Mouse (Mus musculus) lung, postnatal 25 days (tissue): ENCODE results near the gene Tmf1.

ENCODE experiments used
- DNase-seq: peaks from one replicate; pipeline ENCODE4 v3.0.0; 2022; ENCODE audit warnings: low spot score

Tmf1 gene

DNA sequence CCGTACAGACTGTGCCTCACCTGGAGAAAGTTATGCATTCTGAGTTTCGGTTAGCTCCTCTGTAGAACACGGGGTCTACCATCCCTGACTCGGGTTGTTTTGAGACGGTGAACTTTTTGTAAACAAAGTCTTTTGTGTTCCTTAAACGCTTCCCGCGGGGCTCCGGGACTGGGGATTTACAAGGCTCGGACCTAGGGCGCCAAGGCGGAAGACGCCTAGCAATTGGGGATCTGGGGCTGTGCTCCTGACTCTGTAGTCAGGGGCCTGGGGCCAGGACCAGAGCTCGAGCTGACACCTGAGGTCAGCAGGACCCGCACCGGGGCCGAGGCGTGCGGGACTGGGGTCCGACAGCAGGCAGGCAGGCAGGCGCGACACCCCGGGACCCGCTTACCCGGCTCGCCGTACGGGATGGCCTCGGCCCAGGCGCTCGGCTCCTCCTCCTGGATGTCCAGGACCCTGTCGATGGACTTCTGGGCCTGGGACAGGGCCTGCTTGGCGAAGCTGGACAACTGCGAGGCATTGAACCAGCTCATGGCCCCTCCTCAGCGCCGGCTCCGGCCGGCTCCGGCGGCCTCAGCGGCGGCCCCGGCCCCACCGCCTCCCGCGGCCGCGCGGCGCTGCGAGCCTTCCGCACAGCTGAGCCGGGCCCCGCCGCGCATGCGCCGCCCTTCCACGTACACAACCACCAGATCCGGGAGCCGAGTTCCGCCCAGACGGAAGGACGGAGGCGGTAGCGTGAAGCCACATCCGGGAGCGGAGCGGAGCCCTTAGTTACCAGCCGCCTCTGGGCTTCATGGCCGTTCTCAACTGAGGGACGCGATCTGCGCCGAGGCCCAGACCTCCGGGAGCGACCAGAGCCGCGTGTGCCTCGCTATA, at the start of gene Tmf1:
Tmf1 (minus strand) TSS at position 632 of the 876 bp plus-strand sequence.
- peak; percentile 97 for DNase-seq

DNA sequence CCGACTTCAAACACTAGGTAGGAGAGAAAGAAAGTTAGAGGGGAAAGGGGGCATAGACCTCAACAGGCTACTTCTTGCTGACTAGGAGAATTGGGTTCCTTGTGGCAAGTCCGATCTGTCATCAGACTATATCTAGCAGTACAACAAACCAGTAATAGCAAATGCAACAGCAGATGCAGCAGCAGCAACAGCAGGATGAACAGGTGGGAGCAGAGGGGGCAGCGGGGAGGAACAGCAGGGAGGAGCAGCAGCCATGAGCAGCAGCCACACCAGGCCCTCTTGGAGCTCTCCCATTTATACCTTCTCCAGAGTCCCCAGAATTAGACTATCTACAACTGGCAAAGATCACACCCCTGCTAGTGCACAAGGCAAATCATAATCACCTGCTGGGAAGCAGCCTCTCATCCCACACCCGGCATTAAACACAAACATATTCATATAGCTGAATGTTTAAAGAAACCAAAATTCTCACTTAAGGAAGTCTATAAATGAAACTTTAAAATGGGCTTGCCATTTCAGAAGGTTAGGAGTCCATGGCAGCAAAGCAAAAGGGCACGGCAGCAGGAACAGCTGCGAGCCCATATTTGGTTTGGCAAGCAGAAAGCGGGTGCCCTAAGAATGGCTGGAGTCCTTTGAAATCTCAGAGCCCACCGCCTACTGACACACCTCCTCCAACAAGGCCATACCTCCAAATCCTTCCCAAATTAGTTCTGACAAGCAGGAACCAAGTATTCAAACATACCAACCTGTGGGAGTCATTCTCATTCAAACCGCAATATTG, 48.3 kb upstream of the Tmf1 start:
- no peak for DNase-seq

DNA sequence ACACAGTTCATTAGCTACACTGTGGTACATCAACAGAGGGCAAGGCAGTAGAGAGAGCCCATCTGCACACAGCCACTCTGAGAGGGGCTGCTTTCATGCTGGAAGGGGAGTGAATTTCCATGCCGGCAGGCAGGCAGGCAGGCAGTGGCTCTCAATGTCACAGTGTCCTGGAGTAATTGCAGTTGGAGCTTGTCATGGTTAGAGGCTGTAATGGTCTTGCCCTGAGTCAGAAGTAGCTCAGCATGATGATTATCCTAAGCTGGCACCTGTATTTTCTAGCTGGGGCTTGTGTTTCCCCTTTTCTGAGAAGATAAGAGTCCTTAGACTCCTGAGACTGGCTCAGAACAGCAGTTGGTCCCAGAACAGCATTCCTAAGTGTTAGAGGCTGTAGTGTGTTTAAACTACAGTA, 47.2 kb upstream of the Tmf1 start:
- no peak for DNase-seq

DNA sequence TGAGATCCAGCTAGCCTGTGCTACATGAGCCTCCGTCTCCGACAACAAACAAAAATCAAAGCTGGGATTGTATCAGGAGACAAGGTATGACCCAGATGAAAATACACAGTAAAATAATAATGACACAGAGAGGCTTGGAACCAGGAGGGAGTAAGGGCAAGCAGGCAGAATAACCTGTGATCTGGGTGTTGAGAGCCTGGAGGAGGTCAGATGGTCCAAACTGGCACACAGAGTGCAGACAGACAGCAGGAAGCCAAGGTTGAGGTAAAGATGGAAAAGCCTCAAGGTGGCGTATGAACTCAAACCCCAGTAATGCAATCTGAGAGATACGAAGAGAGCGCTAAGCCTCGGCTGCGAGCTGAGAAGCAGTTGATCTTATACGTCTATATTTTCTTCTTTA, 45.6 kb upstream of the Tmf1 start:
- DNase-seq: no peak

DNA sequence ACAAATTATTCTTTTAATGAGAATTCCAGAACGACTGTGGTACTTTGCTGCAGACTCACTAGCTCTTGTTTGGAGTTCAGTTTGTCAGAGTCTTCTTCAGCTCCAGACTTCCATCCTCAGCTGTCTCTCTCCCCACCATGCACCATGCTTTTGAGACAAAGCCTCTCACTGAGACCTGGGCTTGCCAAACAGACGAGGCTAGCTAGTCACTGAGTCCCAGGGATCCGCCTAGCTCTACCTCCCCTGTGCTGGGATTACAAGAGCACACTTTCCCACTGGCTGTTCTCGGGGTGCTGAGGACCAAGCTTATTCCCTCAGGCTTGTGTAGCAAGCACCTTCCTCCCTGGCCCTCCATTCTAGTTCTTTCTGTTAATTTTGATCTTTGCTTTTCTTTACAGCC, 44.6 kb upstream of the Tmf1 start:
- no peak for DNase-seq

DNA sequence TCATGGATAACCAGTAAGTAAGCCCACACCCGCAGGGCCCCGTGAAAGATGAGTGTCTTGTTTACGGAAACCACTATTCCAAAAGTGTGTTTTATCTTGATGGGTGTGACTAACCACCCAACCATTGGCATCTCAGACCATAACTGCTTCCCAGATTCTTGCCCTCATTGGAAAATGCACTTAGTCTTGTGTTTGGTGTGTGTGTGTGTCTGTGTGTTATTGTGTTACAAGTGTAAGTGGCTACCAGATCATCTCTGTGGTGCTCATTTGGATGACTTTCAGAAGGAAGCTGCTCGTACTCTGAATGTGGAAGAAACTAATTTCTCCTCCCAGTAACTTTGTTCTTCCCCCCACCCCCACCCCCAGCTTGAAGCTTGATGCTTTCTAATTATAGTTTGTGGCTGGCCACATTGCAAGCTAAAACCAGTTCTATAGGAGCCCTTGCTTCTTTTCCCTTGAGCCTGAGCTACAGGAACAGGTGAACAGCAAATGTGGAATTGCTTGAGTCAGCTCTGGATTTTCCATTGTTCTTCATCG, 44.1 kb upstream of the Tmf1 start:
- no peak for DNase-seq

DNA sequence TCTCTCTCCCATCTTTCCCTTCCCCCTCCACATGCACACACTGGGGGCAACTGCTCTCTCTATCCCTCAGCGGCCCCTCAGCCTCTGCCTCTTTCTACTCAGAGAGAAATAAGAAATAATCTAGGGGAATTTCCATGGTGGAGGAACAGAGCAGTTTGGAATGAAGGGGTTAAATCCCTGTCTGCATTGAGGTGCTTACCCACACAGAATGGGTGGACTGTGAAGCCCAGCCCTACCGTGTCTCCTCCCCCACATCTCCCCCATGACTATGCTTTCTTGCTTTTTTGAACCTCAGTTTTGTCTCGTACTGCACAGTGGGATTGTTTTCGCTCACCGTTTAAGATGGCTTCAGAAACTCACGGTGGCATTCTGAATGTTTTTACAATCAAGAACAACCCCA, 43.4 kb upstream of the Tmf1 start:
- DNase-seq: no peak

- peak; percentile 20 for DNase-seq
Observed at GRCm38 (mm10) chr6:97221205-97222025, 42.5 kb upstream of the Tmf1 start.

GRCm38 (mm10) chr6:97220672-97221071, 41.8 kb upstream of the Tmf1 start:
- no peak for DNase-seq

DNA sequence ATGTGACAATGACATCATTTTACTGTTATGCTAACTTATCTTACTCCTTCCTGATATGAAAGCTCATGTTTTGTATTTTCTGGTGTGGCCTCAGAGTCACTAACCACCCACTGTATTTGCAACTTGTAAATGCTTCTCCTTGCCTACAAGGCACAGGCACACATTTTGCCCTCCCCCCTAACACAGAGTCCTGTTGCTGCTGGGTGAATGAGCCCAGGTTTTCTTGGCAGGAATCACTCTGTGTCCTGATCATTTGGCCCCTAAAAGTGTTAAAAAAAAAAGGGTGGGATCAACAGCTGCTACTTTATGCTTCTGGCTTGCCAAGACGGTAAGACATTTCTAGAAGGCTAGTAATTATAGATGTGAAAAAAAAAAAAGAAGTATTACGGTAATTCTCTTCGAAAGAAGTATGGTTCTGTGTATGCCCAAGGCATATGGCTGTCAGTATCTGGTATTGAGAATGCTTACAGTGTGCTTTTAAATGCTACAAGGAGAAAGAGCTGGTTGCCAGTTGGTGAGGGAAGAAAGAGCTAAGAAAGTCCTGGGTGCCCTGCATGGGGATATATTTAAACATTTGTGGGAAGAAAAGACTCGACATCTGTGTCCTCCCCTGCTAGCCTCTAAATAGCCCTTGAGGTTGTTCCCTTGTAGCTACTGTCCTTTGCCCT, 37.4 kb upstream of the Tmf1 start:
- DNase-seq: no peak

GRCm38 (mm10) chr6:97211981-97212380, 33.1 kb upstream of the Tmf1 start:
- peak; percentile 56 for DNase-seq

- peak; percentile 31 for DNase-seq
Observed at GRCm38 (mm10) chr6:97210962-97211601, 32.2 kb upstream of the Tmf1 start.

DNA sequence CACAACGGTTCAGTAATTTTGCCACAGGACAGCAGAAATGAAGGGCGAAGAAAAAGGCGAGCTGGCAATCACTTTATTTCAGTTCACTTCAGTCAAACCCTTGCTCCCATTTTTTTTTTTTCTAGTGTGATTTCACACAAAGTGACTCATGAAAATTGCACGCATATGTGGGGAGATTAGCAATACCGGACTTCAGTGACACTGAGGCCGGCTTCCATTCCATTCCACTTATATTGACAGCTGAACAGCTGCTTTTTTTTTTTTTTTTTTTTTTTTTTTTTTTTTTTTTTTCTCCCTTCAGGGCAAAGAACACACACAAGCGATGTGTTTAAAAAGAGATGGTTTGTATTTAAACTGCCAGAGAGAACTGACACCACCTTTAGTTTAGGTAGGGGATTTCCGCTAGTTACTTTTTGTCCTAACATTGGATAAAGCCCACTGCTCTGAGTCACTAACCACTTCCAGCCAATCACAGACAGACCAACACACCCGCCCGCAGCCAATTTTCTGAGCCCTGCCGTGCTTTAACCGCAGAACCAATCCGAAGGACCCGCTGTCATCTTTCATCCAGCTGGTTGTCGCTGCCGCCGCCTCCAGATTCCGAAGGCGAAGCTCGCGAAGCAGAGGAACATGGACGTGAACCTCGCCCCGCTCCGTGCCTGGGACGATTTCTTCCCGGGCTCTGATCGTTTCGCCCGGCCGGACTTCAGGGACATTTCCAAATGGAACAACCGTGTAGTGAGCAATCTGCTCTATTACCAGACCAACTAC, 31.5 kb upstream of the Tmf1 start, which contains the start of gene Arl6ip5:
Arl6ip5 (plus strand) TSS at position 499 of the 771 bp plus-strand sequence.
- DNase-seq: peak; percentile 93

DNA sequence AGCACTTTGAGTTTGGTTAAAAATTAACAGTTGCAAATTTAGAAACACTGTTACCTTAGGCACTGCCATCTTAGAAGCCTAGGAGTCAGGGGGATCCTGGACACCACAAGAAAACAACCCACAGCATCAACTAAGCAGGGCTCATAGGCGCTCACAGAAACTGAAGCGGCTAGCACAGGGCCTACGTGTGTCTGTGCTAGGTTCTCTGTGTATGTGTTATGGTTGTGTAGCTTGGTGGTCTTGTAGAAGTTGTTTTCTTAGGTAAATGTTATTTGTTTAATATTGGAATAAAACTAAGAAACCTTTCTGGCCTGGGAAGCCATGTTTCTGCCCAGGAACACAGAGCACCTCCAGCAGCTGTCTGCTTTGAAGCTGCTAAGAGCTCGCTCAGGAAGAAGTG, 30.8 kb upstream of the Tmf1 start:
- no peak for DNase-seq

GRCm38 (mm10) chr6:97209201-97209600, 30.3 kb upstream of the Tmf1 start:
- DNase-seq: no peak

- DNase-seq: peak; percentile 55
Observed at GRCm38 (mm10) chr6:97208406-97208805, 29.5 kb upstream of the Tmf1 start.

DNA sequence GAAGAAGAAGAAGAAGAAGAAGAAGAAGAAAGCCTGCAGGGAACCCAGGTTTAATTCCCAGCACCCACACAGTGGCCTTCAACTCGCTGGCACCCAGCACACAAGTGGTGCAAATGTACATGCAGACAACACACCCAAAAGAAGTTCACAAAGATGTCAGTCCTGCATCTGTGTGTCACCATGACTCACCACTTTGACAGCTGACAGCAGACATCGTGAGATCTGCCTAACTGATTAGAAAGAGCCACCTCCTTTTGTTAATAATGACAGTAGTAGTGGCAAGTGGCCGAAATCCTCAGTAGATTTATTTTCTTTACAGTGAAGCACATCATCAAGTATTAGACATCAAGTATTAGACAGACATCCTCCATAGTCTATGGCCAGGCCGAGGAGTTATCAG, 28.2 kb upstream of the Tmf1 start:
- DNase-seq: no peak

- peak; percentile 99 for DNase-seq
Observed at GRCm38 (mm10) chr6:97205439-97205885, 26.5 kb upstream of the Tmf1 start, which contains the start of gene Uba3. Gene Uba3, minus strand, starts transcription at chr6:97205647.

DNA sequence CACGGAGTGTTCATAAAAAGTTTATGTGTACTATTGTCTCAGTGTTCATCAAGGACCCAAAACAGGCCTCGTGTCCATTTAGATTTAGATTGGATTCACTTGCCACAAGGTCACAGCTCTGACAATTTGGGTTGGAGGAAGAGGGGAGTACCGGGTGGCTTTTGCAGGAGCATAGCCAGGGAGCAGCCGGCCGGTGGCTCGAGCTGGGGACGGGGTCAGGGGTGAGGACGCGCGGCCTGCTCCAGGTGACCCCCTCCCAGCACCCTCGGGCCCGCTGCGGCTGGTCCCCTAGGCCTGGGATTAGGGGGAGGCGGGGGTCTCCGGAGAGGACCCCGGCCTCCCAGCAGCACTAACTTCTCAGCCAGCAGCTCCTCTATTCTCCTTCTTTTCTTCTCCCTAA, 26.0 kb upstream of the Tmf1 start:
- no peak for DNase-seq
